17 mouse cellular contexts compared by ENCODE assay signal in genomic region chr6:126503920-126504319, GRCm38 (mm10). TPM values are rescaled to one million over a fixed set of nuclear protein-coding genes. Genes with fewer than 3 reads are reported as not detected.
DNase-seq lines count a peak whose midpoint lies in the region; ATAC-seq and TF ChIP-seq lines count a peak whose summit lies in the region.
"Had no signal": no experiment of that assay in that cellular context is flagged by ENCODE, and none has a peak within 500 bp of the region (broad histone marks: within the 10 kb centered on the region; RNA-seq: fewer than 3 reads in every experiment).

No protein-coding gene starts in this region.

- ATAC-seq in hindbrain, embryonic 13.5 days (ENCODE audit: low FRiP score): no peak

- 0 out of 2 replicates have a peak, but pooled peaks cover 7% of the 10 kb centered on the region for H3K27me3 ChIP-seq in hindbrain, embryonic 13.5 days
- H3K27me3 ChIP-seq: hindbrain, embryonic 15.5 days had no signal

- peak; percentile 36 to 45 for DNase-seq in cerebellum, postnatal 10 days
- no peak for DNase-seq in cerebellum, postnatal 36 days
- DNase-seq in layer of hippocampus, adult 2 months (ENCODE audit: low spot score in 2 of 2): no peak
- no peak for DNase-seq in layer of hippocampus, adult 9-11 months
- DNase-seq in A20 (ENCODE audit: low read depth, low spot score) (peak; percentile 22), R1 (ENCODE audit: low read depth, low spot score) (peak; percentile 20), adipocyte (ENCODE audit: low spot score) (no peak)
- DNase-seq: cerebellum, adult 18-20 months; embryo, embryonic 11 days had no signal

- H3K4me2 ChIP-seq in hindbrain, embryonic 13.5 days: no peak overlapping the region
- H3K4me2 ChIP-seq: hindbrain, embryonic 15.5 days; kidney, embryonic 15.5 days; lung, embryonic 15.5 days; neural tube, embryonic 15.5 days had no signal

- WGBS in hindbrain, embryonic 13.5 days: 75% methylated on average over 8 of the region's 8 CpGs

- H3K4me3 ChIP-seq in layer of hippocampus, adult 2 months: no peak overlapping the region
- H3K4me3 ChIP-seq in hindbrain, embryonic 13.5 days: no peak overlapping the region
- H3K4me3 ChIP-seq: erythroblast, embryonic 14.5 days; hindbrain, embryonic 15.5 days; kidney, embryonic 15.5 days; limb, embryonic 10.5 days; lung, embryonic 15.5 days; megakaryocyte, embryonic 14.5 days; neural tube, embryonic 15.5 days had no signal

- peak; percentile 62 for TF ChIP-seq CTCF in layer of hippocampus, adult 2 months (conservative IDR thresholded peaks at IDR 0.05)

- H3K36me3 ChIP-seq in hindbrain, embryonic 13.5 days: no peaks in the 10 kb centered on the region
- H3K36me3 ChIP-seq: hindbrain, embryonic 15.5 days; kidney, embryonic 15.5 days; limb, embryonic 10.5 days; lung, embryonic 15.5 days; neural tube, embryonic 15.5 days had no signal

- peaks cover 3% of the 10 kb centered on the region; the same call in 1 of the 2 replicates for H3K9me3 ChIP-seq in hindbrain, embryonic 13.5 days
- H3K9me3 ChIP-seq: hindbrain, embryonic 15.5 days; kidney, embryonic 15.5 days; limb, embryonic 10.5 days; lung, embryonic 15.5 days; neural tube, embryonic 15.5 days had no signal

- H3K4me1 ChIP-seq in hindbrain, embryonic 13.5 days (replicated peaks): peaks cover 4% of the 10 kb centered on the region
- H3K4me1 ChIP-seq: hindbrain, embryonic 15.5 days; lung, embryonic 15.5 days; megakaryocyte, embryonic 14.5 days had no signal

- H3K9ac ChIP-seq in hindbrain, embryonic 13.5 days: no peak overlapping the region
- H3K9ac ChIP-seq: hindbrain, embryonic 15.5 days; kidney, embryonic 15.5 days; lung, embryonic 15.5 days; neural tube, embryonic 15.5 days had no signal

- no peak overlapping the region for H3K27ac ChIP-seq in layer of hippocampus, adult 2 months
- no peak overlapping the region for H3K27ac ChIP-seq in hindbrain, embryonic 13.5 days
- H3K27ac ChIP-seq: hindbrain, embryonic 15.5 days; kidney, embryonic 15.5 days; limb, embryonic 10.5 days; lung, embryonic 15.5 days; neural tube, embryonic 15.5 days had no signal

RNA-seq across cellular contexts. Expression of gene Kcna5, which starts 31.3 kb away (rescaled TPM):
- total RNA-seq in layer of hippocampus, adult 2 months (2021): 1 to 10 TPM; 1.5 to 1.6 TPM
- 2.2 and 2.4 TPM in 2 replicates for polyA plus RNA-seq in hindbrain, embryonic 13.5 days (2015; fragmentation: Nextera tagmentation; extraction: Ambion mirVana)
- polyA plus RNA-seq: erythroblast, embryonic 14.5 days had no signal

Comparison
In these comparisons a context has a peak if more than half of its experiments do, and no peak if none do; other contexts are left out.
1. DNase-seq: peak in cerebellum, postnatal 10 days (2 of 2), A20 (single experiment) and R1 (single experiment); none in cerebellum, postnatal 36 days (0 of 2), layer of hippocampus, adult 2 months (0 of 2), layer of hippocampus, adult 9-11 months (single experiment) and adipocyte (single experiment).